Mouse (Mus musculus) embryonic facial prominence, embryonic 15.5 days (tissue): ENCODE data around the gene Atad2b. TPM values are rescaled to one million over a fixed set of nuclear protein-coding genes. Genes with fewer than 3 reads are reported as not detected.
"Not testable (repeated sequence)": the region's sequence is repeated elsewhere in the genome, so short reads cannot be mapped to it uniquely, and the experiment has no call there.

Source experiments
- ATAC-seq: fragments of 200-750 bp; cut with Nextera tagmentation; 2 replicates; pipeline ENCODE4 v1.8.0; 2017; ENCODE audit warnings: low read depth, moderate TSS enrichment; ENCODE audit not compliant: insufficient number of reproducible peaks, low FRiP score, low TSS enrichment
- H3K27ac ChIP-seq: fragments of 300-500 bp; sonication (generic); replicated peaks from 2 replicates; pipeline ENCODE4 v1.5.1; 2015; ENCODE audit warnings: mild to moderate bottlenecking, inconsistent platforms
- H3K27me3 ChIP-seq: fragments of 300-500 bp; sonication (generic); 2 replicates; pipeline ENCODE4 v1.6.1; 2015; ENCODE audit warnings: inconsistent platforms
- H3K36me3 ChIP-seq: fragments of 300-500 bp; sonication (generic); 2 replicates; pipeline ENCODE4 v1.6.1; 2015; ENCODE audit warnings: mild to moderate bottlenecking, inconsistent platforms
- H3K4me1 ChIP-seq: fragments of 300-500 bp; sonication (generic); 2 replicates; pipeline ENCODE4 v1.6.1; 2015; ENCODE audit warnings: inconsistent platforms
- H3K4me2 ChIP-seq: fragments of 300-500 bp; sonication (generic); replicated peaks from 2 replicates; pipeline ENCODE4 v1.6.1; 2015; ENCODE audit warnings: mild to moderate bottlenecking, inconsistent platforms
- H3K4me3 ChIP-seq: fragments of 300-500 bp; sonication (generic); replicated peaks from 2 replicates; pipeline ENCODE4 v1.5.1; 2015; ENCODE audit warnings: mild to moderate bottlenecking, inconsistent platforms
- H3K9ac ChIP-seq: fragments of 300-500 bp; sonication (generic); 2 replicates; pipeline ENCODE4 v1.6.1; 2015; ENCODE audit warnings: inconsistent platforms
- H3K9me3 ChIP-seq: fragments of 300-500 bp; sonication (generic); replicated peaks from 2 replicates; pipeline ENCODE4 v1.6.1; 2016; ENCODE audit warnings: inconsistent platforms
- WGBS: fragments of 180-500 bp; shearing (Covaris S2); methylation state at CpG from one replicate; pipeline ENCODE4 v1.1.7; 2015; 5-methylcytosine and 5-hydroxymethylcytosine counted together
- polyA plus RNA-seq: library from polyadenylated mRNA; unstranded; fragments of >200 nt; fragmentation: Nextera tagmentation; extraction: Ambion mirVana; gene quantifications from 2 replicates; pipeline ENCODE4 v1.2.1, GENCODE M21; 2015

The Atad2b gene
- polyA plus RNA-seq, 1 experiment from 2014 or later: 10.5 TPM

DNA sequence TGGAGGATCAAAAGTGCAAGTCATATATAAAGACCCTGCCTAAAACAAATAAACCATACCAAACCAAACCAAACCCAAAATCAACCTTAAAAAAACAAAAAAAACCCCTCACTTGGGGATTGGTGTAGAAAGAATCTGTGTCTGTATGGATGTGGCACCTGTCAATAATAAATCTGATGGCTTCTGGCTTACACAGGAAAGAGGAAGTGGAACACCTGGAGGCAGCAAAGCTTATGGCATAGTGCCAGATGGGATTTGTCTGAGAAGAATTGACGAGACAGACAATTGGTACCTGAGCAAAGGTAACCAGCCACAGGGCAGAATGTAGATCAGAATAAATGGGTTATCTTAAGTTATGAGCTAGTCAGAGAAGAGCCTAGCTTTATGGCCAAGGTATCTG lies 32.1 kb upstream of the Atad2b start:
- no peak for ATAC-seq
- WGBS: 67% methylated on average over 1 of the region's 1 CpGs
- no peaks in the 10 kb centered on the region for H3K9me3 ChIP-seq
- H3K4me1 ChIP-seq: no peaks in the 10 kb centered on the region
- H3K9ac ChIP-seq: no peak overlapping the region
- no peak overlapping the region for H3K4me2 ChIP-seq
- H3K36me3 ChIP-seq: peaks cover 16% of the 10 kb centered on the region; the same call in 1 of the 2 replicates
- H3K4me3 ChIP-seq: no peak overlapping the region
- no peaks in the 10 kb centered on the region for H3K27me3 ChIP-seq
- no peak overlapping the region for H3K27ac ChIP-seq

DNA sequence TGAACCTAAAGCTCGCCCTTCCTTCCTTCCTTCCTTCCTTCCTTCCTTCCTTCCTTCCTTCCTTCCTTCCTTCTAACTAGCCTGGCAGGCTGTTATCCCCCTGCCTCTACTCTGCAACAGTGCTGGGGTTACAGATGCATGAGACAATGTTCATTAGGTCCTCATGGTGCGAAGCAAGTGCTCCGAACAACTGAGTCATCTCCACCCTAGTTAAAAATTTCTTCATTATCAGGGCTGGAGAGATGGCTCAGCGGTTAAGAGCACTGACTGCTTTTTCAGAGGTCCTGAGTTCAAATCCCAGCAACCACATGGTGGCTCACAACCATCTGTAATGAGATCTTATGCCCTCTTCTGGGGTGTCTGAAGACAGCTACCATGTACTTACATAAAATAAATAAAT lies 30.6 kb upstream of the Atad2b start:
- WGBS: 97% methylated on average over 4 of the region's 4 CpGs
- ATAC-seq, H3K4me3 ChIP-seq: not testable (repeated sequence)

DNA sequence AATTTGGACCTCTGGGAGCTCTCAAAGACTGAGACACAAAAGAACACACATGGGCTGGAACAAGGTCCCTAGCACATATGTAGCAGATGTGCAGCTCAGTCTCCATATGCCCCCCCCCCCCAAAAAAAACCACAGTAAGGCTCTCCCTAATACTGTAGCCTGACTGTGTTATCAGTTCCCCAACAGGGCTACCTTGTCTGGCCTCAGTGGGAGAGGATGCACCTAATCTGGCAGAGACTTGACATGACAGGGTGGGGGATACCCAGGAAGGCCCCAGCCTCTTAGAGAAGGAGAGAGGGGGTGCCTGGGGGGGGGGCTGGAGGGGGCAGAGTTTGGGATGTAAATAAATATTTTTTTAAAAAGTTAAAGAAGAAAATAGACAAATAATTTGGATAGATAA lies 28.4 kb upstream of the Atad2b start:
- Histone ChIP-seq H3K27ac (no peak overlapping the region), H3K36me3 (peaks cover 19% of the 10 kb centered on the region; the same call in 1 of the 2 replicates), H3K27me3 (no peaks in the 10 kb centered on the region), H3K4me2 (no peak overlapping the region), H3K4me1 (no peaks in the 10 kb centered on the region), H3K9me3 (no peaks in the 10 kb centered on the region), H3K9ac (no peak overlapping the region), H3K4me3 (no peak overlapping the region)
- ATAC-seq: no peak

More for the DNA sequence above, 30.6 kb upstream of the Atad2b start:
- H3K4me2 ChIP-seq, H3K4me1 ChIP-seq, H3K27ac ChIP-seq, H3K9me3 ChIP-seq, H3K9ac ChIP-seq, H3K27me3 ChIP-seq: not testable (repeated sequence)
- H3K36me3 ChIP-seq: peaks cover 20% of the 10 kb centered on the region; the same call in 1 of the 2 replicates

DNA sequence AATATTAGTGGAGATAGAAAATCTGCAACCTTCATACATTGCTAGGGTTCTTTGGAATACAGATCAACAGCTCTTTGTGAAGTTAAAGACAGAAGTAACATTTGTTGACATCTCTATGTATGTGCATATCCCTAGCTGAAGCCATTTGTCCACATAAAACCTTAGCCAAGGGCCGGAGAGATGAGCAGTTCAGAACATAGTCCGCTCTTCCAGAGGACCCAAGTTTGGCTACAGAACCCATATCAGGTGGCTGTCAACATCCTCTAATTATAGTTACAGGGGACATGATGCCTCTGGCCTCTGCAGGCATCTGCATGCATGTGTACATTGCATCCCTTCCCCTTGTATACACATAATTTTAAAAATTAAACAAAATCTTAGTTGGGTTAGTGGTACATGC lies 27.9 kb upstream of the Atad2b start:
- H3K27me3 ChIP-seq: no peaks in the 10 kb centered on the region
- no peak overlapping the region for H3K4me2 ChIP-seq
- H3K27ac ChIP-seq: no peak overlapping the region
- peaks cover 18% of the 10 kb centered on the region; the same call in 1 of the 2 replicates for H3K36me3 ChIP-seq
- 83% methylated on average over 2 of the region's 2 CpGs for WGBS
- H3K4me3 ChIP-seq: no peak overlapping the region
- ATAC-seq: no peak
- H3K4me1 ChIP-seq: no peaks in the 10 kb centered on the region
- H3K9ac ChIP-seq: no peak overlapping the region
- H3K9me3 ChIP-seq: no peaks in the 10 kb centered on the region

DNA sequence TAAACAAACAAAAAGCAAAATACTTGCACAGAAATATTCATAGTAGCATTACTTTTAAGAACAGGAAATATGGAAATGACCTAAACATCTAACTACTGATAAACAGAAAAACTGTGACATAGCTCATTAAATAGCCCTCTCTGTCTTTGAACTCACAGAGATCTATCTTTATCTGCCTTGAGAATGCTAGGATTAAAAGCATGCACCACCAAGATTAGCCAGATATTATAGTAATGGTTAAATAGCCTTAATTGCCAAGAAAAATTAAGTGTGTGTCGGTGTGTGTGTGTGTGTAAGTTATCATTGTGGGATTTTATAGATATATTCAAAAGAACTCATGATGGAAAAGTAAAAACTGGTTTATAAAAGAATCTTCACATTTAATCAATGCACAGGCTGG lies 27.3 kb upstream of the Atad2b start:
- no peaks in the 10 kb centered on the region for H3K27me3 ChIP-seq
- no peaks in the 10 kb centered on the region for H3K4me1 ChIP-seq
- no peaks in the 10 kb centered on the region for H3K9me3 ChIP-seq
- no peak overlapping the region for H3K9ac ChIP-seq
- ATAC-seq: no peak
- 84% methylated on average over 1 of the region's 1 CpGs for WGBS
- H3K27ac ChIP-seq: no peak overlapping the region
- no peak overlapping the region for H3K4me2 ChIP-seq
- peaks cover 14% of the 10 kb centered on the region; the same call in 1 of the 2 replicates for H3K36me3 ChIP-seq
- no peak overlapping the region for H3K4me3 ChIP-seq

DNA sequence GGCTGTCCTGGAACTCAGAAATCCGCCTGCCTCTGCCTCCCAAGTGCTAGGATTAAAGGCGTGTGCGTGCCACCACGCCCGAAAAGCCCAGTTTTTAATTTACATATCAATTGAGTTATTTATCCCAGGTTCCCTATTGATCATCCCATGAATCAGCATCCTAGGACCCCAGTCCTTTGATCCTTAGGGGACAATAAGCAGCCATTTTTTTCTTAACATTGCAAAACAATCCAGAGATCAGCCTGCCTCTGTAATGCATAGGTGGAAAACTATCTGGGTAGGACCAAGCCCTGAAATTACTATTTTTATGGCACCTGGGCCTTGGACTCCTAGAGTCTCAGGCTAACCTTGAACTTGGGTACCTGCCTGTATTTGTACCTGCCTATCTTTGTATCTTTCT lies 19.1 kb upstream of the Atad2b start:
- 89% methylated on average over 5 of the region's 5 CpGs for WGBS
- Histone ChIP-seq H3K36me3 (no peaks in the 10 kb centered on the region; the same call in 1 of the 2 replicates), H3K27ac (no peak overlapping the region), H3K9me3 (no peaks in the 10 kb centered on the region), H3K9ac (no peak overlapping the region), H3K27me3 (no peaks in the 10 kb centered on the region), H3K4me3 (no peak overlapping the region), H3K4me1 (no peaks in the 10 kb centered on the region), H3K4me2 (no peak overlapping the region)
- no peak for ATAC-seq

DNA sequence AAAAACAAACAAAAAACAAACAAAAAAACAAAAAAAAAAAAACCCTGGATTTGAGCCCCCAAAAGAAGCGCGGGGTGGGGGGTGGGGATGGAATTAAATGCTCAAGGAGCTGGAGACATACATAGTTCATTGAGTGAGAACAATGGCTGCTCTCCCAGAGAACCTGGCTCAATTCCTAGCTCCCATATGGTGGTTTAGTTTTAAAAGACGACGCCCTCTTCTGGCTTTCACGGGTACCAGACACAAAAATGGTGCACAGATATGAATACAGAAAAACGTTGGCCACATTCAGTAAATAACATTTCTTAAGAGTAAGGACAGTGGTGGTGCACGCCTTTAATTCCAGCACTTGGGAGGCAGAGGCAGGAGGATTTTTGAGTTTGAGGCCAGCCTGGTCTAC lies 11.2 kb upstream of the Atad2b start:
- Histone ChIP-seq H3K27me3 (no peaks in the 10 kb centered on the region), H3K4me3 (no peak overlapping the region), H3K9me3 (no peaks in the 10 kb centered on the region), H3K4me2 (no peak overlapping the region), H3K9ac (no peak overlapping the region), H3K36me3 (no peaks in the 10 kb centered on the region), H3K4me1 (no peaks in the 10 kb centered on the region), H3K27ac (no peak overlapping the region)
- 78% methylated on average over 7 of the region's 7 CpGs for WGBS
- no peak for ATAC-seq

DNA sequence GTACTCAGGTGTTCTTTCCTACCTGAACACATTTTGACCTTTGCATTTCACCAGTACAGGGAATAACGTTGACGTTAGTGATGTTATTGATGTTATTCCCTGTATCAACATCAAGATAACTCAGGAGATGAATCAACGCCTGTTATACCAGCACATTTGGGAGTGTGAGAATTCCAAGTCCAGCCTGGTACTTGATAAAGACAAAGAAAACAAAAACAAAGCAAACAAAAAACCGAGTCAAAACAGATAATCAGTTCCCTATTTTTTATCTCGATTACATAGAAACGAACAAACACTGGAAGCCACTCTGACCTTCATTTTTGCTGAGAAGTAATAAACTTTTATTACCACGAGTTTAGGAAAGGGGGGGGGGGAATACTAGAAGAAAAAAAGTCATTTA lies 10.7 kb upstream of the Atad2b start:
- 52% methylated on average over 7 of the region's 7 CpGs for WGBS

DNA sequence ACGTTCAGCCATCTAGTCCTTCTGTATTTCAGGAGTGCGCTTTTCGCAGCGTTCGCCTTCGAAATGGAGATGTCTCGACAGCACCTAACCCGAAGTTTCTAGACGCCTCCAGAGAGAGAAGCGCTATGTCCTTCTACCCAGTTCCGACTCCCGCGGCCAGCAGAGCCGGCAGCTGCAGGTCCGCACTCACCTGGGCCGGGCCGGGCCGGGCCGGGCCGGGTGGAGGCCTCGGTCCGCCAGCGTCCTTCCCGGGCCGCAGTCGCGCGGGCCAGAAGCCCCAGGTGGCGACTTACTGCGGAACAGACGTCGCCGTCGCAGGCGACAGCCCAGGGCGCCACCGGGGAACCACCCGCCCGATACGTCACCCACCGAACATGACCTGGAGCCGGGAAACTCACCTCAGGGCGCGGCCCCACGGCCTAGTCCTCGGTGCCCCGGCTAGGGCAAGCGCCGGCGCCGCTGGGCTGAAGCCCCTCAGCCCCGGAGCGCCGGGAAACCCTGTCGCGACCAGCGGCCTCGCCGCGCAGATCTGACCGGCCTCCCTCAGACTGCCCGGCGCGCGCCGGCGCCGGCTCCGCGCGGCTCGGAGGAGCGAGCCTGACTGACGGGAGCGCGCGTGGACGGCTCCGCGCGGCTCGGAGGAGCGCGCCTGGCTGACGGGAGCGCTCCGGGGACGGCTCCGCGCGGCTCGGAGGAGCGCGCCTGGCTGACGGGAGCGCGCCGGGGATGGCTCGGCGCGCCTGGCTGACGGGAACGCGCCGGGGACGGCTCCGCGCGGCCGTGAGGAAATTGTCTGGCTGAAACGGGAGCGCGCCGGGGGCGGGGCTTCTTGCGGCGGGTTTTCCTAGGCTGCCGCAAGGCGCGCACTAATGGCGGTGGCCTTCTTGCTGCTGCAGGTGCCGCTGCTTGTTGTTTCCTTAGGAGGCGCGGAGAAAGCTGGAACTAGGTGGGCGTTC lies 9.9 kb upstream of the Atad2b start, which contains the start of gene Ubxn2a:
Gene Ubxn2a (minus strand): TSS at position 755 of the 956 bp plus-strand sequence.
- under 1% methylated on average over 125 of the region's 125 CpGs for WGBS
- peak within 1 kb of the TSS; percentile 85 for H3K27ac ChIP-seq
- peak within 1 kb of the TSS; percentile 59 for H3K9ac ChIP-seq
- H3K27me3 ChIP-seq: no peaks in the 10 kb centered on the region
- no peaks in the 10 kb centered on the region for H3K9me3 ChIP-seq
- peak within 1 kb of the TSS; percentile 73 for H3K4me2 ChIP-seq
- no peaks in the 10 kb centered on the region for H3K4me1 ChIP-seq
- H3K36me3 ChIP-seq: no peaks in the 10 kb centered on the region
- ATAC-seq: peak; percentile 94
- H3K4me3 ChIP-seq: peak within 1 kb of the TSS; percentile 70

More for the DNA sequence above, 10.7 kb upstream of the Atad2b start:
- Histone ChIP-seq H3K9me3 (no peaks in the 10 kb centered on the region), H3K27ac (no peak overlapping the region; the same call in 1 of the 2 replicates), H3K4me1 (no peaks in the 10 kb centered on the region), H3K9ac (peak overlapping the region; percentile 59; the same call in 1 of the 2 replicates), H3K4me2 (peak overlapping the region; percentile 73), H3K27me3 (no peaks in the 10 kb centered on the region), H3K36me3 (no peaks in the 10 kb centered on the region), H3K4me3 (peak overlapping the region; percentile 70)
- no peak for ATAC-seq

DNA sequence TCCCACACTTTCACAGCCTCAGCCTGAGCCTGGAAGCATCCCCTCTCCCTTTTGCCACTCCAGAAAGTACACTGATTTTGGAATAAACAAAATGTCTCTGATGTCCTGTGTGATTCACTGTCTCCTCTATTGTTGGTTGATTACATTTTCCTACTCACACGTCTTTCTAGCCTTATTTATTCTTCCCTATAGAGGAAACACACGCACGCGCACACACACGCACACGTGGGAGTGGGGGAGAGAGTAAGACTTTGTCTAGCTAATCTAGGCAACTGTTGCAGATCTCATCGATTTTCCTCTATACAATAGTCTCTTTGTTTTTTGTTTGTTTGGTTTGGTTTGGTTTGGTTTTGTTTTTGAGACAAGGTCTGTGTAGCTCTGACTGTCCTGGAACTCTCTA lies 8.8 kb upstream of the Atad2b start:
- 87% methylated on average over 7 of the region's 7 CpGs for WGBS
- no peaks in the 10 kb centered on the region for H3K9me3 ChIP-seq
- no peak overlapping the region for H3K27ac ChIP-seq
- ATAC-seq: no peak
- no peak overlapping the region for H3K4me3 ChIP-seq
- no peak overlapping the region for H3K9ac ChIP-seq
- H3K36me3 ChIP-seq: no peaks in the 10 kb centered on the region
- no peak overlapping the region for H3K4me2 ChIP-seq
- no peaks in the 10 kb centered on the region for H3K4me1 ChIP-seq
- no peaks in the 10 kb centered on the region for H3K27me3 ChIP-seq

DNA sequence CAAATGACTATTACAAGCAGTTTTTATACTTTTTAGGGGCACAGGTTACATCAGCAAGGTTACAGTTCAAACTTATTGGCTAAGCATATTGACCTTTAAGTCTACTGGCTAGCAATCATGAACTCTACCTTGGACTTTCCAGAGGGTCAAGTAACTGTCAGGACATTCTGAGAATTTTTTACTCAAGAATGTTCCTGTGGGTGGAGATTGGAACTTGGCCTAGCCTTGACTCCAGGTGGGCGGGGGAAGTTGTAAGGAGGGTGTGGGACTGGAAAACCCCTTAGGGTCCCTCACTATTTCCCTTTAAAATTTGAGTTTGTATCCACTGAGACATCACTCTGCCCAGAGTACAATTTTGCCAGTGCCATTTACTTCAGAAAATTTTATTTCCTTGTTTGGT lies 6.7 kb upstream of the Atad2b start:
- not testable (repeated sequence) for H3K4me1 ChIP-seq, H3K4me2 ChIP-seq, H3K9me3 ChIP-seq, H3K27me3 ChIP-seq, H3K9ac ChIP-seq, ATAC-seq, H3K27ac ChIP-seq, H3K4me3 ChIP-seq, H3K36me3 ChIP-seq
- WGBS: 83% methylated on average over 1 of the region's 1 CpGs
